Mouse (Mus musculus) embryonic facial prominence, embryonic 14.5 days (tissue): ENCODE measurements around the gene Gm17657. TPM values are rescaled to one million over a fixed set of nuclear protein-coding genes. Genes with fewer than 3 reads are reported as not detected.

Experiments used
- ATAC-seq: fragments of 200-750 bp; cut with Nextera tagmentation; 2 replicates; pipeline ENCODE4 v1.8.0; 2017; ENCODE audit warnings: low read depth, moderate number of reproducible peaks, moderate TSS enrichment
- DNase-seq: peaks from one replicate; pipeline ENCODE4 v3.0.0-alpha.2; 2015; ENCODE audit warnings: low spot score
- H3K27ac ChIP-seq: fragments of 300-500 bp; sonication (generic); replicated peaks from 2 replicates; pipeline ENCODE4 v1.5.1; 2014; ENCODE audit warnings: low read depth, mild to moderate bottlenecking, low read length, moderate library complexity
- H3K27me3 ChIP-seq: fragments of 300-500 bp; sonication (generic); replicated peaks from 2 replicates; pipeline ENCODE4 v1.6.1; 2014; ENCODE audit warnings: low read length; ENCODE audit not compliant: control insufficient read depth, insufficient read depth
- H3K36me3 ChIP-seq: fragments of 300-500 bp; sonication (generic); 2 replicates; pipeline ENCODE4 v1.6.1; 2014; ENCODE audit warnings: low read length, mixed read lengths; ENCODE audit not compliant: control insufficient read depth, insufficient read depth
- H3K4me1 ChIP-seq: fragments of 300-500 bp; sonication (generic); 2 replicates; pipeline ENCODE4 v1.6.1; 2014; ENCODE audit warnings: antibody characterized with exemption, low read length; ENCODE audit not compliant: control insufficient read depth, insufficient read depth
- H3K4me2 ChIP-seq: fragments of 300-500 bp; sonication (generic); 2 replicates; pipeline ENCODE4 v1.6.1; 2014; ENCODE audit warnings: low read depth, mild to moderate bottlenecking, low read length, moderate library complexity, mixed read lengths
- H3K4me3 ChIP-seq: fragments of 300-500 bp; sonication (generic); 2 replicates; pipeline ENCODE4 v1.5.1; 2014; ENCODE audit warnings: low read depth, mild to moderate bottlenecking, low read length
- H3K9ac ChIP-seq: fragments of 300-500 bp; sonication (generic); 2 replicates; pipeline ENCODE4 v1.6.1; 2014; ENCODE audit warnings: low read depth, mild to moderate bottlenecking, low read length, moderate library complexity, mixed read lengths
- H3K9me3 ChIP-seq: fragments of 300-500 bp; sonication (generic); 2 replicates; pipeline ENCODE4 v1.6.1; 2016; ENCODE audit warnings: low read length; ENCODE audit not compliant: control insufficient read depth
- WGBS: fragments of 180-500 bp; shearing (Covaris S2); extraction: QIAGEN DNeasy Blood & Tissue Kit; methylation state at CpG from one replicate; pipeline ENCODE4 v1.1.7; 2014; 5-methylcytosine and 5-hydroxymethylcytosine counted together
- polyA plus RNA-seq: library from polyadenylated mRNA; unstranded; fragments of >200 nt; fragmentation: Nextera tagmentation; extraction: Ambion mirVana; gene quantifications from 2 replicates; pipeline ENCODE4 v1.2.1, GENCODE M21; 2014

Gm17657 gene
- polyA plus RNA-seq, result not detected in 2 replicates

GRCm38 (mm10) chr17:29549543-29550428 lies at the start of gene Gm17657, which contains the start of gene Tbc1d22b:
Gene Gm17657, minus strand, starts transcription at chr17:29549638.
Gene Tbc1d22b, plus strand, starts transcription at chr17:29549785.
- H3K4me3 ChIP-seq, result peak within 1 kb of the TSS; percentile 91
- peaks cover 10% of the 10 kb centered on the region for H3K4me1 ChIP-seq
- no peaks in the 10 kb centered on the region for H3K36me3 ChIP-seq
- no peaks in the 10 kb centered on the region for H3K27me3 ChIP-seq
- no peaks in the 10 kb centered on the region for H3K9me3 ChIP-seq
- peak; percentile 97 for DNase-seq
- under 1% methylated on average over 30 of the region's 44 CpGs for WGBS
- H3K9ac ChIP-seq, result peak within 1 kb of the TSS; percentile 90
- H3K27ac ChIP-seq, result no peak within 1 kb of the TSS
- peak; percentile 99 for ATAC-seq
- peak within 1 kb of the TSS; percentile 89 for H3K4me2 ChIP-seq

DNA sequence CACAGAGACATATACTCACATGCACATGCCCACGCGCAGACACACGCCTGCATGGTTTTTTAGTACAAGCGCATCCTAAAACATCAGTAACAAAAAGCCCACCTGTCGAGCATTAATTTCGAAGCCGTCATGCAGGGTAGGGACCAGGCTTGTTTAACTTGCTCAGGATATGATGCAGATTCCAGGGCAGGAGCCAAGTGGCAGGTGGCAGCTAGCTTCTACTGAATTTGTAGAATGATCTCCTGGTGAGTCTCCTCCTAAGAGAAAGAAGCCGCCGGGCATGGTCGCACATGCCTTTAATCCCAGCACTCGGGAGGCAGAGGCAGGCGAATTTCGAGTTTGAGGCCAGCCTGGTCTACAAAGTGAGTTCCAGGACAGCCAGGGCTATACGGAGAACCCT lies 49.6 kb upstream of the Gm17657 start:
- Histone ChIP-seq H3K9ac (no peak overlapping the region), H3K27ac (no peak overlapping the region), H3K36me3 (peaks cover 66% of the 10 kb centered on the region), H3K4me3 (no peak overlapping the region), H3K4me1 (no peaks in the 10 kb centered on the region), H3K4me2 (no peak overlapping the region), H3K9me3 (no peaks in the 10 kb centered on the region), H3K27me3 (no peaks in the 10 kb centered on the region)
- DNase-seq, result no peak
- ATAC-seq, result no peak
- 94% methylated on average over 14 of the region's 14 CpGs for WGBS

DNA sequence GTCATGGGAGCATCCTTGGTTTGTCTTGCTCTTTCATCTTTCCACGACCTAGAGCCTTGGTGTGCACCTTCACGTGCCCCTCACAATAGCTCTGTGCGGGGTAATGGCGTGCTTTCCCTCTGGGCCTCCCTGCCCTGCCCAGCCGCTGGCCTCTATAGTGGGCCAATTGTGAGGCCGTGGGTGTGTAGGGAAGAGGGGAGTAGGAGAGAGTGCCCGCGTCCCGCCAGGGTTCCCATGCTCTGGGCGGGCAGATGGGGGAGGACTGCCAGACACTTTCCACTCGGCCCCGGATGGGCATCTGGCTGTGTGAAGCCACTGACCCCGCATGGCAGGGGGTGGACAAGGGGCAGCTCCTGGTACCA lies 47.3 kb upstream of the Gm17657 start:
- DNase-seq, result no peak
- no peaks in the 10 kb centered on the region for H3K27me3 ChIP-seq
- no peak overlapping the region for H3K4me2 ChIP-seq
- H3K9me3 ChIP-seq, result no peaks in the 10 kb centered on the region
- no peak overlapping the region for H3K27ac ChIP-seq
- no peak overlapping the region for H3K4me3 ChIP-seq
- H3K9ac ChIP-seq, result no peak overlapping the region
- 94% methylated on average over 13 of the region's 13 CpGs for WGBS
- peaks cover 59% of the 10 kb centered on the region for H3K36me3 ChIP-seq
- ATAC-seq, result no peak
- no peaks in the 10 kb centered on the region for H3K4me1 ChIP-seq

- Histone ChIP-seq H3K4me1 (no peaks in the 10 kb centered on the region), H3K9me3 (no peaks in the 10 kb centered on the region), H3K27me3 (no peaks in the 10 kb centered on the region), H3K4me2 (no peak overlapping the region), H3K36me3 (peaks cover 62% of the 10 kb centered on the region), H3K27ac (no peak overlapping the region), H3K9ac (no peak overlapping the region), H3K4me3 (no peak overlapping the region)
- 83% methylated on average over 15 of the region's 15 CpGs for WGBS
- DNase-seq (no peak), ATAC-seq (no peak)
Measured at GRCm38 (mm10) chr17:29595891-29596770, 46.7 kb upstream of the Gm17657 start.

GRCm38 (mm10) chr17:29589221-29589898 lies 39.9 kb upstream of the Gm17657 start:
- peak; percentile 65 for DNase-seq
- Histone ChIP-seq H3K4me1 (no peaks in the 10 kb centered on the region), H3K27me3 (no peaks in the 10 kb centered on the region), H3K36me3 (peaks cover 16% of the 10 kb centered on the region; the same call in 1 of the 2 replicates), H3K9me3 (no peaks in the 10 kb centered on the region), H3K27ac (0 out of 2 replicates have a peak overlapping the region, but pooled peaks have one; percentile 29), H3K9ac (no peak overlapping the region), H3K4me3 (no peak overlapping the region), H3K4me2 (no peak overlapping the region)
- WGBS, result 65% methylated on average over 11 of the region's 11 CpGs
- peak; percentile 76; the same call in 1 of the 2 replicates for ATAC-seq

DNA sequence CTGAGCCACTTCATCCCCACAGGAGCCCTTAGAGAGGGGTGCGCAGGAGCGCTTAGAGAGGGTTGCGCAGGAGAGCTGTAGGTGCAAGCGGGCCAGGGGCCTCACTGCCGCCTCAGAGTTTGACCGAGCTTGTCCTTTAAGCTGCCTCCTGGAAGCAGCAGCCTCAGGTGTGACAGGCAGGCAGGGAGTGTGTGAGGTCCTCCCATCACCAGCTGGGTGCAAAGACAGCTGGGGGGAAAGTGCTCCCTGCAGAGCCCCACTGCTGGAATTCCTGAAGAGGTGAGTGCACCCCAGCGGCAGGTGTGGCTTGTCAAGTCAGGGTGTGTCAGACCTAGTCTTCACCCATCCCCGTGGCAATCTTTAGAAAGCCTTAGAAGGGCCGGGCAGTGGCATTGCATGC lies 37.5 kb upstream of the Gm17657 start:
- Histone ChIP-seq H3K36me3 (peaks cover 27% of the 10 kb centered on the region; the same call in 1 of the 2 replicates), H3K27me3 (no peaks in the 10 kb centered on the region), H3K4me1 (no peaks in the 10 kb centered on the region), H3K4me3 (no peak overlapping the region), H3K4me2 (no peak overlapping the region), H3K9me3 (no peaks in the 10 kb centered on the region), H3K27ac (no peak overlapping the region), H3K9ac (no peak overlapping the region)
- DNase-seq (peak; percentile 29), ATAC-seq (no peak)
- 77% methylated on average over 9 of the region's 9 CpGs for WGBS

GRCm38 (mm10) chr17:29585446-29585845 lies 36.0 kb upstream of the Gm17657 start:
- Histone ChIP-seq H3K4me3 (no peak overlapping the region), H3K27me3 (no peaks in the 10 kb centered on the region), H3K9me3 (no peaks in the 10 kb centered on the region), H3K36me3 (peaks cover 31% of the 10 kb centered on the region), H3K4me1 (no peaks in the 10 kb centered on the region), H3K9ac (no peak overlapping the region), H3K27ac (no peak overlapping the region), H3K4me2 (no peak overlapping the region)
- 92% methylated on average over 6 of the region's 6 CpGs for WGBS
- no peak for DNase-seq
- ATAC-seq, result no peak

GRCm38 (mm10) chr17:29584737-29585136 lies 35.3 kb upstream of the Gm17657 start:
- Histone ChIP-seq H3K4me1 (no peaks in the 10 kb centered on the region), H3K27me3 (no peaks in the 10 kb centered on the region), H3K4me2 (no peak overlapping the region), H3K9me3 (no peaks in the 10 kb centered on the region), H3K4me3 (no peak overlapping the region), H3K36me3 (peaks cover 31% of the 10 kb centered on the region), H3K9ac (no peak overlapping the region), H3K27ac (no peak overlapping the region)
- WGBS, result 66% methylated on average over 3 of the region's 3 CpGs
- ATAC-seq (no peak), DNase-seq (no peak)
